Mouse (Mus musculus) hindbrain, embryonic 13.5 days (tissue): ENCODE measurements around the gene Tgif2. TPM values are rescaled to one million over a fixed set of nuclear protein-coding genes. Genes with fewer than 3 reads are reported as not detected.
"Not testable (repeated sequence)": the region's sequence is repeated elsewhere in the genome, so short reads cannot be mapped to it uniquely, and the experiment has no call there.

Experiments
- ATAC-seq: fragments of 200-750 bp; cut with Nextera tagmentation; 2 replicates; pipeline ENCODE4 v1.8.0; 2017; ENCODE audit warnings: moderate TSS enrichment; ENCODE audit not compliant: low FRiP score
- H3K27ac ChIP-seq: fragments of 300-500 bp; sonication (generic); 2 replicates; pipeline ENCODE4 v1.5.1; 2015; ENCODE audit warnings: inconsistent platforms, mild to moderate bottlenecking, moderate library complexity
- H3K27me3 ChIP-seq: fragments of 300-500 bp; sonication (generic); 2 replicates; pipeline ENCODE4 v1.6.1; 2015; ENCODE audit warnings: mild to moderate bottlenecking, inconsistent platforms
- H3K36me3 ChIP-seq: fragments of 300-500 bp; sonication (generic); 2 replicates; pipeline ENCODE4 v1.6.1; 2015; ENCODE audit warnings: mild to moderate bottlenecking, inconsistent platforms
- H3K4me1 ChIP-seq: fragments of 300-500 bp; sonication (generic); replicated peaks from 2 replicates; pipeline ENCODE4 v1.6.1; 2015; ENCODE audit warnings: inconsistent platforms
- H3K4me2 ChIP-seq: fragments of 300-500 bp; sonication (generic); 2 replicates; pipeline ENCODE4 v1.6.1; 2015; ENCODE audit warnings: inconsistent platforms, mild to moderate bottlenecking, moderate library complexity
- H3K4me3 ChIP-seq: fragments of 300-500 bp; sonication (generic); 2 replicates; pipeline ENCODE4 v1.5.1; 2015; ENCODE audit warnings: mild to moderate bottlenecking, inconsistent platforms
- H3K9ac ChIP-seq: fragments of 300-500 bp; sonication (generic); 2 replicates; pipeline ENCODE4 v1.6.1; 2015; ENCODE audit warnings: mild to moderate bottlenecking, inconsistent platforms
- H3K9me3 ChIP-seq: fragments of 300-500 bp; sonication (generic); 2 replicates; pipeline ENCODE4 v1.6.1; 2016; ENCODE audit warnings: inconsistent platforms
- WGBS: fragments of 180-500 bp; shearing (Covaris S2); methylation state at CpG from one replicate; pipeline ENCODE4 v1.1.7; 2015; 5-methylcytosine and 5-hydroxymethylcytosine counted together
- polyA plus RNA-seq: library from polyadenylated mRNA; unstranded; fragments of >200 nt; fragmentation: Nextera tagmentation; extraction: Ambion mirVana; gene quantifications from 2 replicates; pipeline ENCODE4 v1.2.1, GENCODE M21; 2015

Gene Tgif2
- polyA plus RNA-seq: 25.7 and 28.6 TPM in 2 replicates

DNA sequence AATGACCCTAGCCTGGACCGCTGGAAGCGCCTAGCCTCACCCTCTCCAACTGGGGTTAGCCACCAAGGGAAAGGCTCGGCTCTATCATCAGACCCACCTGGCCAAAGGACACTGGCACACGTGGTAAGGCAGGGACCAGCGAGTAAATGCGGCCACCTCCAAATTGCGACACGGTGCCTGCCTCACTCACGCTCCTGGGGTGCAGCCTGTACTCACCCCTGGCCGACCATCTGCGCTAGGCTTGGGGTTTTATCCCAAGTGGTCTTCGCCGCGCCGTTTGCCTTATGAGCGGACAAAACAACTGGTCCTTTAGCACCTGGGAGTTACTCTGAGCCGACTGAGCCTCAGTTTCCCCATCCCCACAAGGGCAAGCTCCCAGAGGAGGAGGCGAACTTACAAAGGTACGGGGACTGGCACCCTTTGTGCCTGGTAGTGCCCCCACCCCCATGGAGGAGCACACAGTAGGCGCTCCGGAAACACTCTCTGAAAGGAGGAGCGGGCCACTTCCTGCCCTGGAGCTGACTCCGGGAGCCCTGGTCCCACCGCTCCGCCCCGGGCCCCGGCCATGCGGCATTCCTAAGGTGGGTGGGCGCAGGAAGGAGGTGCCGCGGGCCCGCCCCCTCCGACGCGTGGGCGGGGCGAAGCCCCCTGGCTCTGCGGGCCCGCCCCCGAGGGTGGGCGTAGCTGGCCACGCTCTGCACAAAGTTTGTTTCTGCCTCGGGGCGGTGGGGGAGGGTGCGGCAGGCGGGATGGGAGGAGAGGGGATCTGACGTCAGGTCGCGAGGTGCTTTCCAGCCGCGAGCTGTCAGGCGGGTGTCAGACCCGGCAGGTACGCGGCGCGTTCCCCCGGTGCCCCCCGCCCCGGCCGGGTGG is at the start of gene Tgif2:
Gene Tgif2, plus strand, starts transcription at position 689 of the 873 bp plus-strand sequence.
- 1% methylated on average over 57 of the region's 61 CpGs for WGBS

DNA sequence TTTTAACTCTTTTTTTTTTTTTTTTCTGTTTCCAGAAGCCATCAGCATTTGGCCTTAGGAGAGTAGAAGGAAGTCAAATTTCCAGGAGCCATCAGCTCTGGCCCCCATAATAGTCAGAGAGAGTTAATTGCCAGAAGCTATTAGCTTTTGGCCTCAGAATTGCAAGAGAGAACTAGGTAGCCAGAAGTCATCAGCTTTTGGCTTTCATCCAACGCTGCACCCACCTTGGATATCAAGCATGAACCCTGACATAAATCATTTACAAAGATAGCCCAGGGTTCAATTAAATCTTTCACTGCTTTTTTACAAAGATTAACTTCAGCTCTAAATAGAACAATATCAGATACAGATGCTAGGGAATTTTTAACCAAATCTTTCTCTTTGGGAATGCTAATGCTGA is 41.3 kb upstream of the Tgif2 start:
- 83% methylated on average over 1 of the region's 1 CpGs for WGBS
- Histone ChIP-seq H3K9ac (no peak overlapping the region), H3K9me3 (no peaks in the 10 kb centered on the region), H3K36me3 (no peaks in the 10 kb centered on the region), H3K27ac (no peak overlapping the region), H3K4me1 (no peaks in the 10 kb centered on the region), H3K4me3 (no peak overlapping the region), H3K27me3 (no peaks in the 10 kb centered on the region), H3K4me2 (no peak overlapping the region)
- ATAC-seq: no peak

More for the DNA sequence above, at the start of gene Tgif2:
- H3K4me3 ChIP-seq: peak within 1 kb of the TSS; percentile 65
- H3K27ac ChIP-seq: peak within 1 kb of the TSS; percentile 85
- H3K27me3 ChIP-seq: peaks cover 36% of the 10 kb centered on the region
- peaks cover 50% of the 10 kb centered on the region for H3K4me1 ChIP-seq
- no peaks in the 10 kb centered on the region for H3K36me3 ChIP-seq
- no peaks in the 10 kb centered on the region for H3K9me3 ChIP-seq
- peak within 1 kb of the TSS; percentile 77 for H3K9ac ChIP-seq
- H3K4me2 ChIP-seq: peak within 1 kb of the TSS; percentile 97
- ATAC-seq: peak; percentile 78

DNA sequence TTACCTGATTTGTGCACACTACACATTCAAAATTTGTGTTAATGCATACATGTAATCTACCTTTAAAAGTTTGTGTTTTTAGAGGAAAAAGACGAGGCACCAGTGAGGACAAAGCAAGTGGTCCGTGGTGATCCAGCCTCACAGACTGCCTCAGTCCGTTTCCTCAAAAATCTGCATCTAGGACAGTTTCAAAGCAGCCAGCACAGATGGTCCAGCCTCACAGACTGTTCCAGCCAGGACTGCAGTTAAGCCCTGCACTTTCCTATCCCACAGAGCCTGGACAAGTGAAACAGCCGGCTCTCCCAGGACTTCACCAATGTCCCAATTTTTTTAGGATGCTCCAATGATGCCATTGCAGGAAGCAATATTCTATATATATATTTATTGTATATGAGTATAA is 38.8 kb upstream of the Tgif2 start:
- H3K27ac ChIP-seq: no peak overlapping the region
- ATAC-seq: no peak
- 78% methylated on average over 4 of the region's 4 CpGs for WGBS

DNA sequence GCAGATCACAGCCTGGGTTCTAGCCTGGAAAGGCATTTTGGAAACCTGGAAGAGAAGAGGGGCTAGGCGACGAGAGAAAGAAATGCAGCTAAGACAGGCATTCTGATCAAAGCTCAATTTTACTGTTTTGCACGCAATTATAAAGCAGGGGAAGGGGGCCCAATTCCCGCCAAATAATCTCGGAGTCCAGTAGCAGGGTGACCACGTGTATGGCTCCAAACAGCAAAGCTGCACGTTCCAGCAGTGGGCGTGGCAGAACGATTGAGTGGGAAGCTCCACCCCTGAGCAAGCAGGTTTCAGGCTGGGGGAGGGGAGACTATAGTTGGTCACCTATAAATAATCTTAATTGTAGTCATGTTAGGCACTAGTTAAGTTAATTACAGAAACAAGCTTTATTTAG is 37.7 kb upstream of the Tgif2 start:
- not testable (repeated sequence) for H3K4me2 ChIP-seq, H3K36me3 ChIP-seq, H3K4me3 ChIP-seq, H3K4me1 ChIP-seq, H3K9ac ChIP-seq, H3K27me3 ChIP-seq, ATAC-seq, H3K27ac ChIP-seq, H3K9me3 ChIP-seq
- WGBS: 57% methylated on average over 9 of the region's 9 CpGs

More for the DNA sequence above, 38.8 kb upstream of the Tgif2 start:
- no peak overlapping the region for H3K9ac ChIP-seq
- H3K27me3 ChIP-seq: no peaks in the 10 kb centered on the region
- no peaks in the 10 kb centered on the region for H3K36me3 ChIP-seq
- H3K4me2 ChIP-seq: no peak overlapping the region
- no peaks in the 10 kb centered on the region for H3K4me1 ChIP-seq
- no peaks in the 10 kb centered on the region for H3K9me3 ChIP-seq
- no peak overlapping the region for H3K4me3 ChIP-seq

DNA sequence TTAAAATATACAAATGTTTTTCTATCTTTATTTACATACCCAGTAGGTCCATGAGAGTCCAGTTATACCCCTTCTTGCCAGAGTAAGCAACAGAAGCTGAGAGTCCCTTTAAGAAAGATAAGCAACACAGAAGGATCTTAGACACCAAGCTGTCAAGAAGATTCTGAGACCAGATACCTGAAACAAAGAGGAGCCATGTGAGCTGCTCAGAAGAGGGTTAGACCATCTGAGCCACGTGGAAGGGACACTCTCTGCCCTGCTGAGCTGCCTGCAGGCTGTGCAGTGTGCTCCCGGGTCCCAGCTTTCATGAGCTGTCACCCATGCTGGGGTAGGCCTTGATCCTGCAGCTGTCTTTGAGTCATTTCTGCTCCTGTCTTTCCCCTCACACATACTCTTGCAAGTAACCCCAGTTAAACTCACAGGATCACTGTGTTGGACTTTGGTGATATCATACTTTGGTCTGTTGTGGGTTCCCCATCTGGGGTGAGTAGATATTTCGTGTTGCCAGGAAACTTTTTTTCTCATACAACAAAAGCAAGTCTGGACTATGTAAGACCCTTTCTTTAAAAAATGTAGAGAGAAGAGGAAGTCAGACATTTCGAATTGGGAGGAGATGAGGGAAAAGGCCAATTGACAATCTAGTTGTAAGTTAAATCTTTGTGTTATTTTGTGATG is 36.0 kb upstream of the Tgif2 start:
- Histone ChIP-seq H3K4me3 (no peak overlapping the region), H3K4me2 (no peak overlapping the region), H3K27me3 (no peaks in the 10 kb centered on the region), H3K9me3 (no peaks in the 10 kb centered on the region), H3K36me3 (no peaks in the 10 kb centered on the region), H3K27ac (no peak overlapping the region), H3K9ac (no peak overlapping the region), H3K4me1 (no peaks in the 10 kb centered on the region)
- 66% methylated on average over 4 of the region's 4 CpGs for WGBS
- no peak for ATAC-seq

DNA sequence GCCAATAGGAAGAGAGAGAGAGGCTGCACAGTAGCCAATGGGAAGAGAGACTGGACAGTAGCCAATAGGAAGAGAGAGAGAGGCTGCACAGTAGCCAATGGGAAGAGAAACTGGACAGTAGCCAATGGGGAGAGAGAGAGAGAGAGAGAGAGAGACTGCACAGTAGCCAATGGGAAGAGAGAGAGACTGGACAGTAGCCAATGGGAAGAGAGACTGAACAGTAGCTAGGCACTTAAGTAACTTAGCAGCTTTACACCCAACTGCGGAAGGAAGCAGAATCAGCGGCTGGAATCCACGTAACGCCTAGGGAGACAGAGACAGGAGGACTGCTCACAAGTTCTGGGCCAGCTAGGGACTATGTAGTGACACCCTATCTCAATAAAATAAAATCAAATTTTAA is 35.2 kb upstream of the Tgif2 start:
- no peak overlapping the region for H3K27ac ChIP-seq
- 92% methylated on average over 4 of the region's 4 CpGs for WGBS
- no peaks in the 10 kb centered on the region for H3K9me3 ChIP-seq
- H3K4me3 ChIP-seq: no peak overlapping the region
- H3K4me2 ChIP-seq: no peak overlapping the region
- no peak for ATAC-seq
- H3K4me1 ChIP-seq: no peaks in the 10 kb centered on the region
- H3K36me3 ChIP-seq: no peaks in the 10 kb centered on the region
- H3K9ac ChIP-seq: no peak overlapping the region
- H3K27me3 ChIP-seq: no peaks in the 10 kb centered on the region

DNA sequence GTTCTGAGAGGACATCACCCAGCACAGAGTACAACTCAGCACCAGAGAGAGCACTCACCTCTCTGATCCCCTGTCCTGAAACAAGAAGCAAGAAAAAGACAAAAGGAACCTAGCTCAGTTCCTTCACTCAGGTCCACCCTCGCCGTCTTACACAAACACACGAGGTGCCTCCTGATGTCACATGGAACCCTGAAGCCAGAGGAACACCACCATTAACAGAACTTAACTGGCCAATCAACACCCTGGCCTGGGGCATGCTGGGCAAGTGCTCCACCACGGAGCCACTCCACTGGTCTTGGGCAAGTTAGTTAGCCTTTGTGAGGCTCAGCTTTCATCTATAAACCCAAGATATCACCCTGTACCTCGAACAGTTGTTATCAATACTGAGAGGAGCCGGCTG is 32.9 kb upstream of the Tgif2 start:
- Histone ChIP-seq H3K27ac (no peak overlapping the region), H3K4me3 (no peak overlapping the region), H3K27me3 (no peaks in the 10 kb centered on the region), H3K4me2 (no peak overlapping the region), H3K36me3 (no peaks in the 10 kb centered on the region), H3K9me3 (no peaks in the 10 kb centered on the region), H3K9ac (no peak overlapping the region), H3K4me1 (no peaks in the 10 kb centered on the region)
- 75% methylated on average over 6 of the region's 6 CpGs for WGBS
- no peak for ATAC-seq

DNA sequence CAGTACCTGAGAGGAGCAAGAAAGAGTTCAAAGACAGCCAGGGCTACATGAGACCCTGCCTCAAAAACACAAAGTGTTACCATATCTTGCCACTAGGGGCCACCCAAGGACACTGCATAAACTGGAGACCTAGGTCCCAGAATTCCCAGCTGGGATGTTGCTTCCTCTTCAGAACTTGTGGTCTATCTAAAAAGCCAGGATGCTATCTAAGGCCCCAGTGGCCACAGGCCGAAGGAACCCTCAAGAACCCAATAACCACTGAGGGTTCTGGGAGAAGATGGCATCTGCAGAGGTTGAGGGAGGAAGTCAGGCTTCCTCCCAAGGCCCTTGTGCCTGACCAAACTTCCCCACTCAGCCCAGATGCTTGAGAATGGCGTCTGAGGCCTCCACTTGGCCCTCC is 30.2 kb upstream of the Tgif2 start:
- no peaks in the 10 kb centered on the region for H3K27me3 ChIP-seq
- H3K36me3 ChIP-seq: no peaks in the 10 kb centered on the region
- peaks cover 10% of the 10 kb centered on the region for H3K4me1 ChIP-seq
- H3K4me3 ChIP-seq: no peak overlapping the region
- no peaks in the 10 kb centered on the region for H3K9me3 ChIP-seq
- no peak overlapping the region for H3K27ac ChIP-seq
- WGBS: 72% methylated on average over 2 of the region's 2 CpGs
- no peak for ATAC-seq
- H3K4me2 ChIP-seq: no peak overlapping the region
- no peak overlapping the region for H3K9ac ChIP-seq

DNA sequence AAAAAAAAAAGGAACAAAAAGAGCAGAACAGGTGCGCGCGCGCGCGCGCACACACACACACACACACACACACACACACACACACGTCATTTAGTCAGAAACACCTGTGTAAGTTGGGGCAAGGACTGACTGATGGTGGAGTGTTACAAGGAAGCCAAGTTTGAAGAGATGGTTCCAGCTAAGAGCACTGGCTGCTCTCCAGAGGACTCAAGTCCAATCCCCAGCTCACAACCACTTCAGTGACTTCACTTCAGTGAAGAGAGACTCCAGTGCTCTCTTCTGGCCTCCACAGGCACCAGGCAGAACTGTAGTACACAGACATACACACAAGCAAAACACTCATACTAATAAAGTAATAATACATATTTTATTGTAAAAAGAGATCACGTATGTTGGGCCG is 29.1 kb upstream of the Tgif2 start:
- WGBS: 98% methylated on average over 10 of the region's 10 CpGs
- Histone ChIP-seq H3K9me3 (no peaks in the 10 kb centered on the region), H3K4me3 (no peak overlapping the region), H3K4me1 (peaks cover 17% of the 10 kb centered on the region), H3K36me3 (no peaks in the 10 kb centered on the region), H3K9ac (no peak overlapping the region), H3K27ac (no peak overlapping the region), H3K27me3 (no peaks in the 10 kb centered on the region), H3K4me2 (no peak overlapping the region)
- no peak for ATAC-seq

DNA sequence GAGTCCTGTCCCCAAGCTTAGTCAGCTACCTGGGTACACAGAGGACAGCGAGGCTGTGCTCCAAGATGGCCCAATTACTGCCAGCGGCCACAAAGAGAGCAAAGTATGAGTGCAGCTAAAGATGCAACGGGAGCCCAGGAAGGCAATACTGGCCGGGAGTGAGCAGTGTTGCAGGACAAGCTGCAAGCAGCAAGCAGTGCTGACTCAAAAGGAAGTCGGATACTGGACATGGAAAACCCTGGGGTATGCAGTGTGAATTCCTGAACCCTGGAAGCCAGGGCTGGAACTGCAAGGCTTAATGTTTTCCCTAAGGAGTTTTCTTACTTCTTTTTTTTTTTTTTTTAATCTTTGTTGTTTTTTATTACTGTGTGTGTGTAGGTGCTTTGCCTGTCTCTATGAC is 28.3 kb upstream of the Tgif2 start:
- no peak overlapping the region for H3K4me3 ChIP-seq
- H3K9ac ChIP-seq: no peak overlapping the region
- H3K27me3 ChIP-seq: 0 out of 2 replicates have a peak, but pooled peaks cover 7% of the 10 kb centered on the region
- H3K36me3 ChIP-seq: no peaks in the 10 kb centered on the region
- no peak overlapping the region for H3K27ac ChIP-seq
- ATAC-seq: no peak
- no peaks in the 10 kb centered on the region for H3K9me3 ChIP-seq
- 75% methylated on average over 5 of the region's 5 CpGs for WGBS
- H3K4me2 ChIP-seq: no peak overlapping the region
- peaks cover 17% of the 10 kb centered on the region for H3K4me1 ChIP-seq

DNA sequence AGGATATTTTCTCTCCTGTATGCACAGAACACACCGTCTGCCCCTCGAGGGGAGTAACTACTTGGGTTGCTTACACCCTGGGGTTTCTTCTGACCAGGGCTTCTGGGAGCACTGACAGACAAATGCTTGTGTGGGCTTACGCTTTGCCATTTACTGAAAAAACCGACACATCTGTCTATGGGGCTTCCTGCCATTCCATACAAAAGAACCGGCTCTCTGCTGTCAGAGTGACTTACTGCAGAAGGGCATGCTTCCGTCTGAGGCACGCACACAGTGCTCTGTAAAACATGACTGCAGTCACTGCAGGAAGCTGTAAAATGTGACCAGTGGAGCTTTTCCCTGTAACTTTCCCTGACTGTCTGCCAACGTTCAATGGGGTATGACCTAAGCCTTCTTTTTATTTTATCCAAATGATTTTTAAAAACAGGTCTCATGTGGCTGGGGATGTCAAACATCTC is 25.4 kb upstream of the Tgif2 start:
- Histone ChIP-seq H3K4me3 (no peak overlapping the region), H3K27ac (peak overlapping the region; percentile 30; the same call in 1 of the 2 replicates), H3K9ac (no peak overlapping the region), H3K4me2 (no peak overlapping the region), H3K27me3 (0 out of 2 replicates have a peak, but pooled peaks cover 8% of the 10 kb centered on the region), H3K4me1 (peaks cover 17% of the 10 kb centered on the region), H3K36me3 (no peaks in the 10 kb centered on the region), H3K9me3 (no peaks in the 10 kb centered on the region)
- no peak for ATAC-seq
- WGBS: 4% methylated on average over 8 of the region's 8 CpGs

DNA sequence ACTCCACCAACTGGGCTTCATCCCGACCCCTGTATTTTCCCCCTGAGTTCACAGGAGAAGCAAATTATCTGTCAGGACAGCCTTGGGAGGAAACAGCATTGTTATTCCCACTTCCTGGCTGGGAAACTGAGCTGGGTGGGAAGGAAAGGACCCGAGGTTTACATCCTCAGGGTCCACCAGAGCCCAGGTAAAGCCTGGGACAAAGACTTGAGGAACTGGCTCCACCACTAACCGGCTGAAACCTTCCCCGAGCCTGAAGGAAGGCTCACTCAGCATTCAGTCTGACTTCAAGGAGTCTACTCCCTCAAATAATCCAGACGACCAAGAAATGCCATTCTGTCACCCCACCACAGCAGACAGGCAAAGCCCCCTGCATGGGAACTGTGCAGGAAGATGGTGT is 24.9 kb upstream of the Tgif2 start:
- WGBS: 41% methylated on average over 5 of the region's 5 CpGs
- peak overlapping the region; percentile 30; the same call in 1 of the 2 replicates for H3K27ac ChIP-seq
- 0 out of 2 replicates have a peak, but pooled peaks cover 8% of the 10 kb centered on the region for H3K27me3 ChIP-seq
- no peak overlapping the region for H3K4me2 ChIP-seq
- H3K4me3 ChIP-seq: no peak overlapping the region
- peaks cover 17% of the 10 kb centered on the region for H3K4me1 ChIP-seq
- no peak overlapping the region for H3K9ac ChIP-seq
- ATAC-seq: no peak
- H3K9me3 ChIP-seq: no peaks in the 10 kb centered on the region
- H3K36me3 ChIP-seq: no peaks in the 10 kb centered on the region
